Mouse (Mus musculus) embryo, embryonic 11 days (tissue): ENCODE measurements around the gene Pkn3.

Source experiments
- DNase-seq: peaks from one replicate; pipeline ENCODE4 v3.0.0-alpha.2; 2015

Pkn3 gene

GRCm38 (mm10) chr2:30063791-30064190 lies 13.7 kb upstream of the Pkn3 start:
- DNase-seq, result no peak

- DNase-seq, result no peak
Measured at GRCm38 (mm10) chr2:30064298-30064697, 13.2 kb upstream of the Pkn3 start.

GRCm38 (mm10) chr2:30066046-30066901 lies 11.2 kb upstream of the Pkn3 start:
- peak; percentile 98 for DNase-seq

- peak; percentile 72 for DNase-seq
Measured at GRCm38 (mm10) chr2:30067031-30067888, 10.2 kb upstream of the Pkn3 start.

- DNase-seq, result no peak
Measured at GRCm38 (mm10) chr2:30067962-30068361, 9.5 kb upstream of the Pkn3 start.

GRCm38 (mm10) chr2:30072875-30073274 lies 4.6 kb upstream of the Pkn3 start:
- DNase-seq, result no peak

- no peak for DNase-seq
Measured at GRCm38 (mm10) chr2:30073285-30073684, 4.2 kb upstream of the Pkn3 start.

- DNase-seq, result no peak
Measured at GRCm38 (mm10) chr2:30075625-30076024, 1.9 kb upstream of the Pkn3 start.

- DNase-seq, result no peak
Measured at GRCm38 (mm10) chr2:30076439-30076838, 1.0 kb upstream of the Pkn3 start.

GRCm38 (mm10) chr2:30076959-30077358 lies 525 bp upstream of the Pkn3 start:
- no peak for DNase-seq

- DNase-seq, result peak; percentile 36
Measured at GRCm38 (mm10) chr2:30078349-30078712, 847 bp downstream of the Pkn3 start.

GRCm38 (mm10) chr2:30078760-30079159 lies 1.3 kb downstream of the Pkn3 start:
- DNase-seq, result no peak

GRCm38 (mm10) chr2:30080181-30080800 lies 2.8 kb downstream of the Pkn3 start:
- DNase-seq, result no peak

- no peak for DNase-seq
Measured at GRCm38 (mm10) chr2:30084113-30084512, 6.6 kb downstream of the Pkn3 start.

GRCm38 (mm10) chr2:30084632-30085031 lies 7.1 kb downstream of the Pkn3 start:
- peak; percentile 60 for DNase-seq

- no peak for DNase-seq
Measured at GRCm38 (mm10) chr2:30087310-30087709, 9.8 kb downstream of the Pkn3 start.

- no peak for DNase-seq
Measured at GRCm38 (mm10) chr2:30091521-30091920, 14.0 kb downstream of the Pkn3 start.

GRCm38 (mm10) chr2:30092280-30092918 lies 14.9 kb downstream of the Pkn3 start:
- no peak for DNase-seq

- peak; percentile 97 for DNase-seq
Measured at GRCm38 (mm10) chr2:30093471-30094207, 16.2 kb downstream of the Pkn3 start, which contains the start of gene Zdhhc12. Gene Zdhhc12, minus strand, starts transcription at chr2:30093648.

- DNase-seq, result peak; percentile 53
Measured at GRCm38 (mm10) chr2:30094208-30094588, 16.7 kb downstream of the Pkn3 start.

- peak; percentile 71 for DNase-seq
Measured at GRCm38 (mm10) chr2:30095882-30096527, 18.5 kb downstream of the Pkn3 start.

GRCm38 (mm10) chr2:30100214-30100613 lies 22.7 kb downstream of the Pkn3 start:
- no peak for DNase-seq
